Mouse (Mus musculus) olfactory bulb, adult 2 months (tissue): ENCODE data around the gene Ccdc85c.

Experiments
- CTCF ChIP-seq: fragments of 200-500 bp; IDR thresholded peaks from 2 replicates; pipeline ENCODE4 v1.5.1; 2012; ENCODE audit warnings: low read depth, mild to moderate bottlenecking, low read length, moderate library complexity; ENCODE audit not compliant: insufficient read depth
- POLR2A ChIP-seq: fragments of 200-500 bp; IDR thresholded peaks from 2 replicates; pipeline ENCODE4 v1.6.1; 2012; ENCODE audit warnings: mild to moderate bottlenecking, low read depth, low read length, moderate library complexity; ENCODE audit not compliant: insufficient read depth

GRCm38 (mm10) chr12:108179321-108180266, 95.6 kb downstream of the Ccdc85c start, which contains the start of gene Ccnk:
- TF ChIP-seq CTCF (no peak), POLR2A (peak; percentile 78)
